Mouse (Mus musculus): ENCODE measurements at regions not wholly inside any gene's neighbourhood (a gene's known extent, or its start where the extent isn't known, plus 50 kb on each side); places are given as distances from the start of the nearest gene placed in this dataset.

- no peak for TF ChIP-seq POLR2A (IDR thresholded peaks at IDR 0.05; ENCODE audit: insufficient read depth, low read depth, low read length)
- no peak for TF ChIP-seq CTCF (IDR thresholded peaks at IDR 0.05)
Measured at GRCm38 (mm10) chr1:186901548-186901947, 65.7 kb upstream of the D1Pas1 start.
